Mouse (Mus musculus): Measurements from ENCODE around the gene Cyp3a41a. TPM values are rescaled to one million over a fixed set of nuclear protein-coding genes. Genes with fewer than 3 reads are reported as not detected.
"Not testable (repeated sequence)": the region's sequence is repeated elsewhere in the genome, so short reads cannot be mapped to it uniquely, and the experiment has no call there.

Cyp3a41a gene
- not detected in 2 replicates for polyA plus RNA-seq (2014; fragmentation: Nextera tagmentation; extraction: Ambion mirVana)

DNA sequence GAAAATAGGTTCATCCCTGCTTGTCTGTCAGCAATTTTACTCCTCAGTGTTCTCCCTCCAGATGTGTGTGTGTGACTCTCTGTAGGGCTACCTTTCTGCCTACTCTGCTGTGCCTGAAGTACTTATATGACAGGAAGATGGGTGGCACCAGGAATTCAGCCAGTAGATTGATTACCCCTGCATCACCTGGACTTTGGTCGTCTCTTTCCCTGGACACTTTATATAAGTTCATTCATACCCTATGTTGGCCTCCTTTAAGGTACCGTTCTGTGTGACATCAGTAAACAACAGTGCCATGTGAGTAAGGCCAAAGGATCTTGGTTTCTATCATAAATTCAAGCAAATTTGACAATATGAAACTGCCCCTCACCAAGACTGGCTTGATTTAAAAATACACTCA, at the start of gene Cyp3a41a:
Cyp3a41a (minus strand) TSS at position 101 of the 400 bp plus-strand sequence.
- 78% methylated on average over 1 of the region's 2 CpGs for WGBS
- DNase-seq (ENCODE audit: low spot score), result not testable (repeated sequence)

DNA sequence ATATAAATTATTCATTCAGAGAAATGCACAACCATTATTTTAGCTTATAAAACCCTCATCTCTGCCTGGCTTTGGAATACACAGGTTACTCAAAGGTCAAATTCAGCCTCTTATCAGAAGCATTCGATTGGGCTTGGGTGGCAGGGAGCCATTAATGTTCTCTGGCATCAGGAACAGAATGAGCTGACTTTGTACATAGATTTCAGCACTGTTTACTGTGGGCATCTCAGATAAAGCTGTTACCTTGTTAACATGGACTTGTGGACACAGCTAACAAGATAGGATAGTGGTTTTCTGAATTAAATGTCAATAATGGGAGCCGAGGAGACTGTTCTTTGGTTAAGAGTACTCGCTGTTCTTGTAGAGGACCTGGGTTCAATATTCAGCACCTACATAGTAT, 17.6 kb upstream of the Cyp3a41a start:
- H3K27ac ChIP-seq (ENCODE audit: low read depth); H3K4me1 ChIP-seq (replicated peaks; ENCODE audit: control insufficient read depth, insufficient read depth, low read length); H3K9ac ChIP-seq (ENCODE audit: low read length); DNase-seq (ENCODE audit: low spot score); H3K36me3 ChIP-seq (ENCODE audit: control insufficient read depth, insufficient read depth, low read length); H3K27me3 ChIP-seq (replicated peaks; ENCODE audit: control insufficient read depth, insufficient read depth, low read length); H3K4me2 ChIP-seq (ENCODE audit: low read length); H3K9me3 ChIP-seq (ENCODE audit: control insufficient read depth, low read length); H3K4me3 ChIP-seq (ENCODE audit: low read depth, low read length); ATAC-seq (replicated peaks; ENCODE audit: low FRiP score, low TSS enrichment, low read depth): not testable (repeated sequence)
- 77% methylated on average over 3 of the region's 3 CpGs for WGBS

More for the DNA sequence above, at the start of gene Cyp3a41a:
- not testable (repeated sequence) for H3K9me3 ChIP-seq (ENCODE audit: control insufficient read depth, low read length); ATAC-seq (replicated peaks; ENCODE audit: low FRiP score, low TSS enrichment, low read depth); H3K36me3 ChIP-seq (ENCODE audit: control insufficient read depth, insufficient read depth, low read length); H3K4me3 ChIP-seq (ENCODE audit: low read depth, low read length); H3K27me3 ChIP-seq (replicated peaks; ENCODE audit: control insufficient read depth, insufficient read depth, low read length); H3K4me1 ChIP-seq (replicated peaks; ENCODE audit: control insufficient read depth, insufficient read depth, low read length); H3K9ac ChIP-seq (ENCODE audit: low read length); H3K4me2 ChIP-seq (ENCODE audit: low read length); H3K27ac ChIP-seq (ENCODE audit: low read depth)

- ATAC-seq (replicated peaks; ENCODE audit: low FRiP score, low TSS enrichment, low read depth); DNase-seq (ENCODE audit: low spot score); H3K4me3 ChIP-seq (ENCODE audit: low read depth, low read length); H3K27me3 ChIP-seq (replicated peaks; ENCODE audit: control insufficient read depth, insufficient read depth, low read length); H3K9ac ChIP-seq (ENCODE audit: low read length); H3K27ac ChIP-seq (ENCODE audit: low read depth); H3K4me1 ChIP-seq (replicated peaks; ENCODE audit: control insufficient read depth, insufficient read depth, low read length); H3K36me3 ChIP-seq (ENCODE audit: control insufficient read depth, insufficient read depth, low read length); H3K4me2 ChIP-seq (ENCODE audit: low read length); H3K9me3 ChIP-seq (ENCODE audit: control insufficient read depth, low read length): not testable (repeated sequence)
- WGBS, result 28% methylated on average over 1 of the region's 1 CpGs
These were observed 5.6 kb downstream of the Cyp3a41a start for GRCm38 (mm10) chr5:145714296-145714695.

DNA sequence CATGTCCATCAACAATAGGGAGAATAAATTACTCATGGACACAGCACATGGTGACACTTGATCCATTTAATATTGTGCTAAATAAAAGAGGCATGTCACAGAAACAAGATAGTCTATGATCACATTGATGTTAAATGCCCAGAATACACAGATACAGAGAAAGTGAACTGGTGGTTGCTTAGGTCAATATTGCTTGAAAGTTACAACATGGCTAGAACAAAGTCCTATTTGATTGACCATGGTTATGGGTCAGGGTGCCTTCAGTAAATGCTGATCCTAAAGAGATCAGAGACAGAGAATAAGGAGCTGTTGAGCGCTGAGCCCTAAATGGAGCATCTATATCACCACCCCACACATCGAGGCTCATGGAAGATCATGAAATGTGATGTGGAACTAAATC, 12.6 kb downstream of the Cyp3a41a start:
- not testable (repeated sequence) for ATAC-seq (replicated peaks; ENCODE audit: low FRiP score, low TSS enrichment, low read depth); H3K4me3 ChIP-seq (ENCODE audit: low read depth, low read length); H3K9me3 ChIP-seq (ENCODE audit: control insufficient read depth, low read length); DNase-seq (ENCODE audit: low spot score); H3K4me2 ChIP-seq (ENCODE audit: low read length); H3K9ac ChIP-seq (ENCODE audit: low read length); H3K36me3 ChIP-seq (ENCODE audit: control insufficient read depth, insufficient read depth, low read length); H3K4me1 ChIP-seq (replicated peaks; ENCODE audit: control insufficient read depth, insufficient read depth, low read length); H3K27ac ChIP-seq (ENCODE audit: low read depth); H3K27me3 ChIP-seq (replicated peaks; ENCODE audit: control insufficient read depth, insufficient read depth, low read length)
- WGBS, result 82% methylated on average over 2 of the region's 2 CpGs

DNA sequence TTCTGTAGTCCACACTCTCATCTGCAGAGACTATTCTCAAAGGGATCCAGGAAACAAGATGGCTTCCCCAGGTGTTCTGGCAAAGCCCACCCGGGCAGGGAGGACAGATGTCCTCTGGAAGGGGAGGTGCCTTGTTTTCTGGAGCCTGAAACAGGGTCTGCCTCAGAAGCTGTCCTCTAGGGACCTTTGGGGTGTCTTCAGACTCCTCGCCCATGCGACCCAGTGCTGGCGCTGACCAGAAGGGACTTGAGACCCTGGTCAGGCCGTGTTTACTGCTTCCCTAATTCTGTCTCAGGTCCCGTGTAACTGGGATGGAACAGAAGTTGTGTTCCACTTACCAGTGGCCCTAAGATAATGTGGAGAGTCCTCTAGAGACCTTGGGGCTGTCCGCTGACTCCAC, 57.9 kb downstream of the Cyp3a41a start:
- Histone ChIP-seq H3K4me3 (ENCODE audit: low read depth, low read length) (no peak overlapping the region), H3K27me3 (replicated peaks; ENCODE audit: control insufficient read depth, insufficient read depth, low read length) (no peaks in the 10 kb centered on the region), H3K27ac (ENCODE audit: low read depth) (no peak overlapping the region), H3K9ac (ENCODE audit: low read length) (no peak overlapping the region), H3K4me1 (replicated peaks; ENCODE audit: control insufficient read depth, insufficient read depth, low read length) (no peaks in the 10 kb centered on the region), H3K9me3 (ENCODE audit: control insufficient read depth, low read length) (peaks cover 26% of the 10 kb centered on the region), H3K36me3 (ENCODE audit: control insufficient read depth, insufficient read depth, low read length) (no peaks in the 10 kb centered on the region), H3K4me2 (ENCODE audit: low read length) (no peak overlapping the region)
- no peak for DNase-seq (ENCODE audit: low spot score)
- WGBS, result 85% methylated on average over 7 of the region's 7 CpGs
- ATAC-seq (replicated peaks; ENCODE audit: low FRiP score, low TSS enrichment, low read depth), result no peak; the same call in 1 of the 2 replicates

DNA sequence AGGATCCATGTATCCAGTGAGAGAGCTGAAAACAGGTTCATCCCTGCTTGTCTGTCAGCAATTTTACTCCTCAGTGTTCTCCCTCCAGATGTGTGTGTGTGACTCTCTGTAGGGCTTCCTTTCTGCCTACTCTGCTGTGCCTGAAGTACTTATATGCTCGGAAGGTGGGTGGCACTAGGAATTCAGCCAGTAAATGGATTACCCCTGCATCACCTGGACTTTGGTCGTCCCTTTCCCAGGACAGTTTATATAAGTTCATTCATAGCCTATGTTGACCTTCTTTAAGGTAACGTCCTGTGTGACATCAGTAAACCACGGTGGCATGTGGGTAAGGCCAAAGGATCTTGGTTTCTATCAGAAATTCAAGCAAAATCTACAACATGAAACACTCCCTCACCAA, 72.2 kb downstream of the Cyp3a41a start:
- 74% methylated on average over 4 of the region's 4 CpGs for WGBS
- no peaks in the 10 kb centered on the region for H3K36me3 ChIP-seq (ENCODE audit: control insufficient read depth, insufficient read depth, low read length)
- ATAC-seq (replicated peaks; ENCODE audit: low FRiP score, low TSS enrichment, low read depth) (no peak), DNase-seq (ENCODE audit: low spot score) (no peak)
- H3K4me1 ChIP-seq (replicated peaks; ENCODE audit: control insufficient read depth, insufficient read depth, low read length), result no peaks in the 10 kb centered on the region
- no peak overlapping the region for H3K4me3 ChIP-seq (ENCODE audit: low read depth, low read length)
- peaks cover 11% of the 10 kb centered on the region; the same call in 1 of the 2 replicates for H3K9me3 ChIP-seq (ENCODE audit: control insufficient read depth, low read length)
- no peak overlapping the region for H3K27ac ChIP-seq (ENCODE audit: low read depth)
- no peak overlapping the region for H3K9ac ChIP-seq (ENCODE audit: low read length)
- no peaks in the 10 kb centered on the region for H3K27me3 ChIP-seq (replicated peaks; ENCODE audit: control insufficient read depth, insufficient read depth, low read length)
- H3K4me2 ChIP-seq (ENCODE audit: low read length), result no peak overlapping the region

Other genes starting within 250 kb of the Cyp3a41a start
- not detected in 2 replicates for gene Cyp3a41b, start 135.4 kb downstream of the Cyp3a41a start, polyA plus RNA-seq (2014; fragmentation: Nextera tagmentation; extraction: Ambion mirVana)
- gene Cyp3a44, start 85.7 kb upstream of the Cyp3a41a start, polyA plus RNA-seq (2014; fragmentation: Nextera tagmentation; extraction: Ambion mirVana), result not detected in 2 replicates
- gene Cyp3a11, start 159.8 kb upstream of the Cyp3a41a start, polyA plus RNA-seq (2014; fragmentation: Nextera tagmentation; extraction: Ambion mirVana), result not detected in 2 replicates

Measured in intestine, embryonic 14.5 days (tissue).